Mouse (Mus musculus): ENCODE measurements around the gene Pnkd. TPM values are rescaled to one million over a fixed set of nuclear protein-coding genes. Genes with fewer than 3 reads are reported as not detected.

The Pnkd gene
- polyA plus RNA-seq, 1 experiment from 2014 or later, result 83.9 TPM

DNA sequence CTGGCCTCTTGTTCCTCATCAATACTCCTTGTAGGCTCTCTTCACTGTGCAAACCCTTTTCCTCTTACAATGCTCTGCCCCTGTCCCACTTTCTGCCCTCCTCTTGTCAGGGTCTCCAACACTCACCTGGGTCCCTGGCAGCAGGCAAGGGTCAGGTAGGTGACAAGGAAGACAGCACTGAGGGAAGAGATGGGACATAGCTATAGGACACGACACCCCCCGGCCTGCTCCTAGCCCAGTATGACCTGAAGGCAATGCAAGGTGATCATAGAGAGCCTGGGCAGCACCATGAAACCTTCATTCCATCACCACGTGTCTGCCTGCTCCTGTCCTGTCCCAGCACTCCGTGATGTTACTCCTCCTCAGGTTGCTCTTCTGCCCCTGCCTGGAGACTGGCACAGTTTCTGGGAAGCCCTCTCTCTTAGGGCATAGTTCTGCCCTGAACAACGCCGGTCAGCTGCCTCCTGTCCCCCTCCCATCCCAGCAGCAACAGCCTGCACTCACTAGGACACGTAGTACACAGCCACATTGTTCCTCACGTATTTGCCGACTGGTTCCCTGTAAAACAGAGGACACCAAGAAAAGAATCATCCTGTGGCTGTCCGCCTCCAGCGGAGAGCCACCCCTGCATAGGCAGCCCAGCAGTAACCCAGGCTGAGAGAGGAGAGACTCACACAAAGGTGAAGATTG is 7.7 kb downstream of the Pnkd start:
- Histone ChIP-seq H3K9me3 (ENCODE audit: control insufficient read depth, low read length) (no peaks in the 10 kb centered on the region), H3K27ac (ENCODE audit: low read depth, low read length) (no peak overlapping the region), H3K36me3 (ENCODE audit: control insufficient read depth, insufficient read depth, low read length) (no peaks in the 10 kb centered on the region), H3K4me3 (ENCODE audit: low read depth, low read length) (no peak overlapping the region), H3K9ac (ENCODE audit: low read length) (no peak overlapping the region), H3K27me3 (ENCODE audit: control insufficient read depth, insufficient read depth, low read length) (no peaks in the 10 kb centered on the region), H3K4me1 (ENCODE audit: control insufficient read depth, insufficient read depth, low read length) (peaks cover 12% of the 10 kb centered on the region), H3K4me2 (no peak overlapping the region)
- DNase-seq (ENCODE audit: low spot score, missing footprints) (no peak), ATAC-seq (ENCODE audit: low FRiP score) (no peak)
- WGBS, result 87% methylated on average over 11 of the region's 11 CpGs

DNA sequence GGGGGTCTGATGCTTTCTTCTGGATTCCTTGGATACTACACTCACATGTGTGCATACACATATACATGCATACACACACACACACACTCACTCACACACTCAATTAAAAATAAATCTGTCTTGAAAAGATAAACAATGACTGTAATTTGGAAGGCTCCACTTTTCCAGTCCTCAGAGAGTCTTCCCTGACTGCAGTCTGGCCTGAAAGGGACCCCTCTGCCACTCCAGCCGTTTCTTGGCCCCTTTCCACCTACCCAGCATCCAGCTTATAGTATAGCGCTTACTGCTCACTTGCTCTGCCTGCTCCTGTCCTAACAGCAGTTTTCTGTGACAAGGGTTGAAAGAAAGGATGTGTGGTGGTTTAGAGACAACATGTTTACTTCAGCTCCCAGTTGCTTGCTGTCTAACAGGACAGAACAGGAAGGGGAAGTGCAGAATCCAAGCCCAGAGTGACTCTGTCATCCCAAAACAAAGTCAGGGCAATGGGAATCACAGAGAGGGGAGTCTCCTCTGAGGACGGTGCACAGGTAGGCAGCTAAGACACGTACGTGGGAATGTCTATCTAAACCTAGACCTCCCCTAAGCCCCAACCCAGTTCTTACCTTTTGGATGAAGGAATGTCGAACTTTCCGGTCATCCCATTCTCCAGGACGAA is 8.7 kb downstream of the Pnkd start:
- Histone ChIP-seq H3K9ac (ENCODE audit: low read length) (no peak overlapping the region), H3K27me3 (ENCODE audit: control insufficient read depth, insufficient read depth, low read length) (no peaks in the 10 kb centered on the region), H3K4me3 (ENCODE audit: low read depth, low read length) (no peak overlapping the region), H3K27ac (ENCODE audit: low read depth, low read length) (no peak overlapping the region), H3K9me3 (ENCODE audit: control insufficient read depth, low read length) (no peaks in the 10 kb centered on the region), H3K4me1 (ENCODE audit: control insufficient read depth, insufficient read depth, low read length) (peaks cover 12% of the 10 kb centered on the region), H3K4me2 (no peak overlapping the region), H3K36me3 (ENCODE audit: control insufficient read depth, insufficient read depth, low read length) (no peaks in the 10 kb centered on the region)
- no peak for DNase-seq (ENCODE audit: low spot score, missing footprints)
- 91% methylated on average over 8 of the region's 8 CpGs for WGBS
- no peak for ATAC-seq (ENCODE audit: low FRiP score)

DNA sequence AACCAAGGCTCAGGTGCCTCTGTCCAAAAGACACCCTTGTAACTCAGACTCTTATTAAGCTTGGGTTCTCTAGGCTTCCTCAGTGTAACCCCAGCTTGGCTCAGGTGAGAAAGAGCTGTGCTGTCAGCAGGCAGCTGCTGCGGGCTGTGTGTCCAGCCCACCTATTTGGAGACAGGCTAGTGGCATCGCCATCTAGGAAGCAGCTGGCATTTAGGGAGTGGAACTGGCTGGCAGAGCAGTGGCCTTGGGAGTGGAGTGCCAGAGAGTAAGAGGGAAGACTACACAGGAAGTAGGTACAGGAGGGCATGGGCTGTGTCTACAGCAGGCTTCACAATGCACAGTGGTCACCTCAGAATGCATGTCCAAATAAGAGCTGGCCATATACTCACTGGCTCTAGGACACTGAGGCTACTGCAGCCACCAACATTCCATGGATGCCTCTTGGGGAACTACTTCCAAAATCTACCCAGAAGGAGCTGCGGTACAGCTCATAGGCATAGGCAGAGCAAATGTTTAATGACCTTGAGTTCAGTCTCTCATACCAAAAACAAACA is 9.4 kb downstream of the Pnkd start:
- H3K27me3 ChIP-seq (ENCODE audit: control insufficient read depth, insufficient read depth, low read length), result no peaks in the 10 kb centered on the region
- WGBS, result 96% methylated on average over 3 of the region's 3 CpGs
- ATAC-seq (ENCODE audit: low FRiP score), result no peak
- H3K9ac ChIP-seq (ENCODE audit: low read length), result no peak overlapping the region
- peaks cover 12% of the 10 kb centered on the region for H3K4me1 ChIP-seq (ENCODE audit: control insufficient read depth, insufficient read depth, low read length)
- H3K36me3 ChIP-seq (ENCODE audit: control insufficient read depth, insufficient read depth, low read length), result no peaks in the 10 kb centered on the region
- H3K27ac ChIP-seq (ENCODE audit: low read depth, low read length), result no peak overlapping the region
- no peaks in the 10 kb centered on the region for H3K9me3 ChIP-seq (ENCODE audit: control insufficient read depth, low read length)
- no peak for DNase-seq (ENCODE audit: low spot score, missing footprints)
- no peak overlapping the region for H3K4me2 ChIP-seq
- H3K4me3 ChIP-seq (ENCODE audit: low read depth, low read length), result no peak overlapping the region

DNA sequence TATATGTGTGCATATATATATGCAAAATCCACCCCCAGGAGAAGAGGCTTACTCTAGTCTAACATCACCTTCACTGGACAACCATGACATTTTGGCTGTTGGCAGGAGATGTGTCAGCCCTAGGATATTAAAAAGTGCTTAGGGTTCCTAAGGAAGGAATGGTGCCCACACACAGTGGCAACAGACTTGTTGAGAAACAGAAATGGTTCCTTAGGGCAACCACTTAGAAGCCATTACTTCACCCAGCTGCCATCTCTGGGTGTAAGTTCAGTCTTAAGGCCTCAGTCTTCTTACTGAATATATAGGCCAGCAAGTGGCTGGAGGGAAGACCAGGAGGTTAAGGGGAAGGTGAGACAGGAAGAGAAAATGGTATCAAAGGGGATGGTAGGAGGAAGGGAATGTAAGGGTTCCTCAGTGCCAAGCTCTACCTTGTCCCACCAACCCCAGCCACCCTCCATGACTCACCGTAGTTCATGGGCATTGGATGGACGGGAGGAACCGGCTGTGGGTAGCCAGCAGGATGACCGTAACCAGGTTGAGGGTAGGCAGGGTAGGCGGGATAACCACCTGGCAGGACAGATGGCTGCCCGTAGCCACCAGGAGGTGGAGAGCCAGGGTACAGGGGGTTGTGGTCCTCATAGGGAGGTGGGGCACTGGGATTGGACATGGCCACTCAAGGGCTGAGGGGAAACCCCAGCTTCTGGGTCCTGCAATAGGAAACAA is 10.2 kb downstream of the Pnkd start:
- no peaks in the 10 kb centered on the region for H3K36me3 ChIP-seq (ENCODE audit: control insufficient read depth, insufficient read depth, low read length)
- no peak overlapping the region for H3K4me2 ChIP-seq
- no peaks in the 10 kb centered on the region for H3K9me3 ChIP-seq (ENCODE audit: control insufficient read depth, low read length)
- peaks cover 12% of the 10 kb centered on the region for H3K4me1 ChIP-seq (ENCODE audit: control insufficient read depth, insufficient read depth, low read length)
- H3K9ac ChIP-seq (ENCODE audit: low read length), result no peak overlapping the region
- peak; percentile 31; the same call in 1 of the 2 replicates for ATAC-seq (ENCODE audit: low FRiP score)
- H3K27ac ChIP-seq (ENCODE audit: low read depth, low read length), result peak overlapping the region; percentile 25; the same call in 1 of the 2 replicates
- WGBS, result 93% methylated on average over 6 of the region's 6 CpGs
- H3K27me3 ChIP-seq (ENCODE audit: control insufficient read depth, insufficient read depth, low read length), result no peaks in the 10 kb centered on the region
- no peak overlapping the region for H3K4me3 ChIP-seq (ENCODE audit: low read depth, low read length)
- no peak for DNase-seq (ENCODE audit: low spot score, missing footprints)

DNA sequence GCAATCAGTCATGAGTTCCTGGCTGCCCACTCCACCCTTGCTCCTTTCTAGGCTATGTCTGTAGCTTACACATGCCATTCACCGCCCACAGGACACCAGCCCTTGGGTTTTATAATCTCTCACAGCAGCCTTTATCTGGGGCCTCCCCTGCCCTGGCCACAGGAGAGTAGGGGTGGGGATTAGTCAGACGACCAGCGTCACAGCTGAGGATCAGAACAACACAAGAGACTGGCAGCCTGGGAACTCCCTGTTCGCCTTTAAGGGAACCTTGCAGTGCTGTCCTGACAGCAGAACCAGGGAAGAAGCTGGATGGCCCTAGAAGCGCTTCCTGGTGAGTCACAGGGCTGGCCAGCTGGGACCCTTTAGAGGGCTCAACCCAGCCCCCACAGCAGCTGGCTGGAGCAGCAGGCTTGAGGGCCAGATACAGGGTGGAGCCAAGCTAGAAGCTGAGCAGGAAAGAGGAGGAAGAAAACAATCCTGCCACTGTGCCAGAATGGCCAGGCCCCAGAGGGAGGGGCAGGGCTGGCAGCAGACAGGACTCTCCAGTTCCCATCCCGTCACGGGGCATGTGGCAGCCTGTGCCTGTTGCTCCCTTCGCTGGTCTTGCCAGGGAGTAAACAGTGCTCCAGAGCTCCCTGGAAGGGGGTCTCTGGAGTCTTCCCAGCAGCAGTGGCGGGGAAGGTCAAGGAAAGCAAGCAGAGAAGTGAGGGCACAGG is 10.9 kb downstream of the Pnkd start:
- peak overlapping the region; percentile 38 for H3K9ac ChIP-seq (ENCODE audit: low read length)
- peak overlapping the region; percentile 57 for H3K27ac ChIP-seq (ENCODE audit: low read depth, low read length)
- DNase-seq (ENCODE audit: low spot score, missing footprints) (peak; percentile 85), ATAC-seq (ENCODE audit: low FRiP score) (peak; percentile 75)
- peak overlapping the region; percentile 19; the same call in 1 of the 2 replicates for H3K4me2 ChIP-seq
- peaks cover 12% of the 10 kb centered on the region for H3K4me1 ChIP-seq (ENCODE audit: control insufficient read depth, insufficient read depth, low read length)
- 21% methylated on average over 9 of the region's 9 CpGs for WGBS
- no peaks in the 10 kb centered on the region for H3K36me3 ChIP-seq (ENCODE audit: control insufficient read depth, insufficient read depth, low read length)
- H3K9me3 ChIP-seq (ENCODE audit: control insufficient read depth, low read length), result no peaks in the 10 kb centered on the region
- H3K4me3 ChIP-seq (ENCODE audit: low read depth, low read length), result no peak overlapping the region
- H3K27me3 ChIP-seq (ENCODE audit: control insufficient read depth, insufficient read depth, low read length), result no peaks in the 10 kb centered on the region

DNA sequence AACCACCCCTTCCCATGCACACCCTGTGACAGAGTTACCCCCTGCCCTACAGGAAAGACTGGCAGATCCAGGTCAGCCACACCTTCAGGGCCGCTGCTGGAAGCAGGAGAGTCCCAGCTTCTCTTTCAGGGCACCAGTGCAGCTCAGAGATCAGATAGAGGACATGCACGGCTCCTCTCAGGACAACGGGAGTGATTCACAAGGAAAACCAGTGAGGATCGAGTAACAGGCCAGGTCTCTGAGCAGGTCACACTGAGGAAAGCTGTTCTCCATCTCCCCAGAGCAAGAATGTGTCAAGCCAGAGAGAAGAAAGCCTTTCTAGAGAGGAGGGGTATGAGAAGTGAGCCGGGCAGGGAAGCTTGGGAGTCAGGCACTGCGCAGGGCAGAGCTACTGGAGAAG is 11.7 kb downstream of the Pnkd start:
- ATAC-seq (ENCODE audit: low FRiP score) (no peak), DNase-seq (ENCODE audit: low spot score, missing footprints) (no peak)
- 81% methylated on average over 6 of the region's 6 CpGs for WGBS
- no peaks in the 10 kb centered on the region for H3K9me3 ChIP-seq (ENCODE audit: control insufficient read depth, low read length)
- peaks cover 12% of the 10 kb centered on the region for H3K4me1 ChIP-seq (ENCODE audit: control insufficient read depth, insufficient read depth, low read length)
- no peak overlapping the region for H3K4me3 ChIP-seq (ENCODE audit: low read depth, low read length)
- no peak overlapping the region for H3K4me2 ChIP-seq
- no peak overlapping the region; the same call in 1 of the 2 replicates for H3K27ac ChIP-seq (ENCODE audit: low read depth, low read length)
- no peaks in the 10 kb centered on the region for H3K27me3 ChIP-seq (ENCODE audit: control insufficient read depth, insufficient read depth, low read length)
- no peaks in the 10 kb centered on the region for H3K36me3 ChIP-seq (ENCODE audit: control insufficient read depth, insufficient read depth, low read length)
- H3K9ac ChIP-seq (ENCODE audit: low read length), result no peak overlapping the region

DNA sequence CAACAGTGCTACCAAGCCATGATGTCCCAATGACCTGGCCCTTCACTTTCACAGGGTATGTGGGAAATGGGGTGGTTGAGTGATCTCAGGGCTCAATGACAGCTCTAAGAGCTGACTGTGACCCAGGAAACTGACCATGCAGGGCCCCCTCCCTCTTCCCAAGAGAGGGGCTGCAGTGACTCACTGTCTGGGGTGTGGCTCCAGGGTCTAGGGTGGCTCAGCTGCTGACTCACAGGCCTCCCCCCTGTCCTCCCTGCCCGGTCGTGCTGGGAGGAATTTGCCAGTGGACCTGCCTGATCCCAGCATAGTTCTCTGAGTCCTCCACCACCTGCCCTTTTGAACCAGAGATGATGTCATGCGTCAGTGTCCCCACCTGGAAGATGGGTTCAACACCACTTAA is 12.5 kb downstream of the Pnkd start:
- H3K4me1 ChIP-seq (ENCODE audit: control insufficient read depth, insufficient read depth, low read length), result peaks cover 12% of the 10 kb centered on the region
- no peak overlapping the region for H3K4me3 ChIP-seq (ENCODE audit: low read depth, low read length)
- H3K9me3 ChIP-seq (ENCODE audit: control insufficient read depth, low read length), result no peaks in the 10 kb centered on the region
- no peak for DNase-seq (ENCODE audit: low spot score, missing footprints)
- H3K27ac ChIP-seq (ENCODE audit: low read depth, low read length), result no peak overlapping the region
- WGBS, result 80% methylated on average over 3 of the region's 3 CpGs
- H3K9ac ChIP-seq (ENCODE audit: low read length), result no peak overlapping the region
- ATAC-seq (ENCODE audit: low FRiP score), result no peak
- H3K4me2 ChIP-seq, result no peak overlapping the region
- no peaks in the 10 kb centered on the region for H3K36me3 ChIP-seq (ENCODE audit: control insufficient read depth, insufficient read depth, low read length)
- H3K27me3 ChIP-seq (ENCODE audit: control insufficient read depth, insufficient read depth, low read length), result no peaks in the 10 kb centered on the region

DNA sequence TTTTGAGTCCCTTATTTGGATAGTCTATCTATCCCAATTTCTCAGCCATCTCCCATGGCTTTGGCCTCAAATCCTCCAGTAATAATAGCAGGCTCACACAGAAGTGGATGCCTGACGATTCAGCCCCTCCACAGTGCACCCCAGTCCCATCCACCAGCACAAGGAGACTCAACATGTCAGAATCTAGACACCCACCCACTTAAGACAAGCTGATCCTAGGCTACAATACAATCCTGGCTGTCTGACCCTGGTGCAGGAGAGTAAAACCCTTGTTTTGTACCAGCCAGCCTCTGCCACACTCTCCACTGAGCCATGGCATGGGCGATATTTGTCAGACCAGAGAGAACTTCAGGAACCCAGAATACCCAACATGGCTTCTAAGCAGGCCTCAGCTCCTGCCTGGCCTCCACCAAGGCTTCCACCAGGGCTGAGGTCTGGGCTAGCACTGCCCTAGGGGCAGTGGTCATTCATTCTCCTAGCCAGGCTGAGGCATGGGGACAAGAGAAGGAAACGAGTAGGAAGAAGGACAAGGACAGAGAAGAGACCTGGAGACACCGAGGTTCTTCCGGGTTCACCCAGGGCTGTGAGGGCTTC is 13.5 kb downstream of the Pnkd start:
- Histone ChIP-seq H3K27ac (ENCODE audit: low read depth, low read length) (no peak overlapping the region), H3K4me3 (ENCODE audit: low read depth, low read length) (no peak overlapping the region), H3K27me3 (ENCODE audit: control insufficient read depth, insufficient read depth, low read length) (no peaks in the 10 kb centered on the region), H3K4me1 (ENCODE audit: control insufficient read depth, insufficient read depth, low read length) (peaks cover 12% of the 10 kb centered on the region), H3K4me2 (no peak overlapping the region), H3K36me3 (ENCODE audit: control insufficient read depth, insufficient read depth, low read length) (no peaks in the 10 kb centered on the region), H3K9ac (ENCODE audit: low read length) (no peak overlapping the region), H3K9me3 (ENCODE audit: control insufficient read depth, low read length) (no peaks in the 10 kb centered on the region)
- DNase-seq (ENCODE audit: low spot score, missing footprints) (no peak), ATAC-seq (ENCODE audit: low FRiP score) (no peak)
- WGBS, result 92% methylated on average over 5 of the region's 5 CpGs
